17 mouse cellular contexts compared by ENCODE assay signal in genomic region chr1:151786406-151786805, GRCm38 (mm10). TPM values are rescaled to one million over a fixed set of nuclear protein-coding genes. Genes with fewer than 3 reads are reported as not detected.
DNase-seq lines count a peak whose midpoint lies in the region; ATAC-seq lines count a peak whose summit lies in the region.
"Had no signal": no experiment of that assay in that cellular context is flagged by ENCODE, and none has a peak within 500 bp of the region (broad histone marks: within the 10 kb centered on the region; RNA-seq: fewer than 3 reads in every experiment).

No protein-coding gene starts in this region.

- intact Hi-C loops in left cerebral cortex, postnatal 14 days (cut with DNase I): no loop called here

- DNase-seq in adrenal gland, adult 2 months: peak; percentile 34
- no peak for DNase-seq in adrenal gland, postnatal 25 days
- DNase-seq in right cerebral cortex, adult 2 months (ENCODE audit: low spot score in 2 of 2): peak; percentile 14 to 21
- DNase-seq in right cerebral cortex, postnatal 36 days (ENCODE audit: low spot score in 2 of 2): no peak
- DNase-seq in brain, adult 2 months (ENCODE audit: low read depth, low spot score): peak; percentile 49
- DNase-seq in left cerebral cortex, postnatal 14 days (ENCODE audit: low spot score in 2 of 2): no peak
- DNase-seq: B cell, adult 2 months; cerebellum, adult 11 months; cerebellum, adult 2 months; cerebellum, adult 9-11 months; cerebellum, postnatal 25 days; gastrocnemius, postnatal 25 days; heart, adult 2 months had no signal

- ATAC-seq in megakaryocyte progenitor cell, adult 5-6 weeks (replicated peaks; ENCODE audit: poor library complexity): no peak
- ATAC-seq: forebrain, embryonic 15.5 days; intestine, postnatal 0 days; Patski had no signal

RNA-seq across cellular contexts. Expression of gene Edem3, which starts 31.2 kb away (rescaled TPM):
- total RNA-seq in adrenal gland, adult 2 months (2021): 100 to 1,000 TPM in 1 of 2 experiments, 10 to 100 TPM in 1; 77.7 to 112 TPM
- 12.7 and 17.0 TPM in 2 replicates for polyA plus RNA-seq in adrenal gland, adult 2 months (2012; rRNA removed)
- total RNA-seq in adrenal gland, postnatal 25 days (2021): 129 and 132 TPM in 2 replicates
- total RNA-seq in left cerebral cortex, postnatal 14 days (2021): 10 to 100 TPM; 40.0 to 40.2 TPM
- 20.5 and 21.1 TPM in 2 replicates for total RNA-seq in megakaryocyte progenitor cell, adult 5-6 weeks (2015)
- total RNA-seq in megakaryocyte progenitor cell, adult 5-6 weeks (2017): 30.3 and 36.6 TPM in 2 replicates

Comparison
In these comparisons a context has a peak if more than half of its experiments do, and no peak if none do; other contexts are left out.
1. DNase-seq: peak in adrenal gland, adult 2 months (single experiment), right cerebral cortex, adult 2 months (2 of 2) and brain, adult 2 months (single experiment); none in adrenal gland, postnatal 25 days (single experiment), right cerebral cortex, postnatal 36 days (0 of 2) and left cerebral cortex, postnatal 14 days (0 of 2).